Mouse (Mus musculus) T-helper 17 cell (primary cell): ENCODE measurements at regions not wholly inside any gene's neighbourhood (a gene's known extent, or its start where the extent isn't known, plus 50 kb on each side); places are given as distances from the start of the nearest gene placed in this dataset.
"Not testable (repeated sequence)": the region's sequence is repeated elsewhere in the genome, so short reads cannot be mapped to it uniquely, and the experiment has no call there.

ENCODE experiments used
- in situ Hi-C, 2 experiments: fragments of 300-600 bp; cut with MboI, MseI; formaldehyde crosslinking; loops; 1 replicate in 1 of 2; 2 replicates in 1 of 2; pipeline ENCODE4 v1.15.1; 2025; ENCODE audit warnings: high pct_unique_total_duplicates in 2 of 2

DNA sequence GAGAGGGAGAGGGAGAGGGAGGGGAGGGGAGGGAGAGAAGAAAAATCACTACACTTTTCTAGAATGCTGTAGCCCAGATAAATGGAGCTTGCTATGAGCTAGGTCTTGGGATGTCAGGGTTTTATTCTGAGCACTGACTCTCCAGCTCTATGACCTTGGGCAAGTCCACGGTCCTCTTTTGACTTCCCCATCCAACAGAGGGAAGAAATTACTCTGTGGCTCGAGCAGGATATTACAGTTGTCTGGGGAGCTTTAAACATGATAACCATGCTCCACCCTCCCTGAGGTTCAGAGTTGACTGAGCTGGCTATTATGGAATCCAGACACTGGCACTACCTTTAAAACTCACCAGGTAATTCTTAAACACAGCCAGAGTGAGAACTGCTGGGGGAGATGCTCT is 112.6 kb upstream of the Klf4 start:
- in situ Hi-C loops = no loop called here

DNA sequence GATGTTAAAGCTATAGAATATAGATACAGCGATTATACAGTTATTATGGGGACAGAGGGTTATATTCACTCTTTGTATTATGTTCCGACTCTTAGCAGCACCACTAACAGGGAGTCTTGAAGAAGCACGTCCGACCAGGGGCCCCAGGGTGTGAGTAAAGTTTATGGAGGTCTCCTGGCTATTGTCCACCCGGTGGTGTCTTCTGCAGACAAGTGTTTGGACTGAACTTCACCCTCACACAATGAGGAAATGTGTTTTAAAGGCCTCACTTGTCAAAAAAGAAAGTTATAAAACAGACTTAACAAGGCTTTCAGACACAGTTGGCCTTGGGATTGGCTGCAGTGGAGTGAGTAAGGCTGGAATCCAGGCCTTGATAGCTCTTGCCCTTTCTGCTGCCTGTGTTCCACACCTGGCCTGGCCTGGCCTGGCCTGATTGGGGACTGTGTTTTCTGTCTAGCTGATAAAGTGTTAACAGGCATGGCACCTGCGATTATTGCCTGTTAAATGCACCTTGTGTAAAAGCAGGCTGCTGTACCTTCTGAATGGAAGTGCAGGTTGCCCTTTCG is 102.8 kb upstream of the Klf4 start:
- in situ Hi-C loops = no loop called here

DNA sequence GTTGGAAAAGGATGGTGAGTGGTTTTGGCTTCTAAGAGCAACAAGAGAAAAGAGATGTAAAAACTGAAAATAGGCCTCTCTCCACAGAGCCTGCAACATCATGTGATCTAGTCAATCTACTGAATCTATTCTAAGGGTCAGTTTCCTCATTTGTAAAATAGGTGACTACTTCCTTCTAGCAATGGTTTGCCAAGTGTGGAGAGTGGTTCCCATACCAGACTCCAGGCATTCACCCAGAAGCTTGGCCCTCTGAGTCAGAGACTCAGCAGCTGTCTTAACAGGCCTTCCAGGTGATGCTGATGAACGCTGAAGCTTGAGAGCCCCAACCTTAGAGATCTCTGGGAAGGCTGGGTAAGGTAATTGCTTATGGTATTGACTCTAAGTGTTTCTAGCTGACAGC is 98.9 kb upstream of the Klf4 start:
- in situ Hi-C loops = no loop called here

DNA sequence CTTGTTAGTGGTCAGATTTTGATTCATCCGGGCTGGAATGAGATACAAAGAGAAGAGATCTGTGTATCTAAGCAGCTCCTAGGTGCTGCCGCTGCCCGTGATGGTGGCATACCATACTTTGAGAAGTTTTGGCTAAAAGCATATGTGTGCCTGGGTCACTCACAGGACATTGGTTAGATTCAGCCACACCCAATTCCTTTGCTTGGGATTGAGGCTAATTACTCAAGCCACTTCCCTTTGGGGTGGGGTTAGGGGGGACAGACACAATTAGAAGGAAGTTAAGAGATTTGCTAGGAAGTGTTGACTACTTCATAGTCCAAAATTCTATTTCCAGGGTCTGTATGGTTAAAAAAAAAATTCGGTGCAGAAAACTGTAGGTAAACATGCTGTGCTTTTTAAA is 97.9 kb upstream of the Klf4 start:
- in situ Hi-C loops = not testable (repeated sequence)

DNA sequence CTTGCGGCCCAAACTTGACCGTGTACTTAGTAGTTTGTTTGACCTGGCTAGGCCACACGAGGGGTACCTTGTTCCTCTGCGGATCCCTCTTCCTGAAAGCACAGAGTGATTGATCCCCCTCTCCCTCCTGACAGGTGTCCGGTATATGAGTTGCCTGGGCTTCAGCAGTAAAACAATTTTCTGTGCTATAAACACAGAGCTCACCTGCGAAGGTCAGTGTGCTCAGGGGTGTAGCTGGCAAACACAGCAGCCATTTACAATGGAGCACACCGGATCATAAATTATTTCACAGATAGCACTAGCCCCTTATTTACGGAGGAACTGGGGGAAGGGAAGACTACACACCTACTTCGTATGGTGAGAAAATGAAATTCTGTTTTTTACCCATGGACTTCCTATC is 92.5 kb upstream of the Klf4 start:
- in situ Hi-C loops = loop anchor here in 1 of 2 experiments (10.0 kb wide), 1 partner anchor 1720 kb away; no protein-coding TSS in a partner anchor

DNA sequence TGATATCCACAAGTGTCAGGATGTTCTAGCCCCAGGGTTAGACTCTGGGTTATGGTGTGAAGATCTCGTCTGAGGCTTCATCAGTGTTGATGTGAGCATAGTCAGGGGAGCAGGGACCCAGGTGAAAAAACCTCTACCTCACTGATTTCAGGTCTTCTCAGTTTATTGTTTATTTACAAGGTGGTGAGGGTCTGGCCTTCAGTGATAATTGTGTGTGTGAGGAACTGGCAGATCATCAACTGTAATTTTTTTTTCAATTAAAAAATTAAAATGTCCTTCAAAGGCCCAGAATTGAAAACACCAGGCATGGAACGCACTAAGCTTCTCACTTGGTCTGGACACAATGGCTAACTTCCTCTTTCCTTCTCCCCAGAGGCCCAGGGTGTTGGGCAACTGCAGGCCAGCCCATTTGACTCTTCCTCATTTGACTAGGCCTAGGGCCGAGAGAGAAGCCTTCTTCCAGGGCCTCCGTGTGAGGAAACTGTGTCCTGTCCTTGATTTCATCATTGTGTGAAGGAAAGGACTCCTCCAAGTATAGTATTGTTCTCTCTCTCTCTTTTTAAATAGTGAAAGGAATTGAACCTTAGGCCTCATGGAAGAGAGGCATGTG is 91.0 kb upstream of the Klf4 start:
- in situ Hi-C loops = loop anchor here in 1 of 2 experiments (10.0 kb wide), 1 partner anchor 1718 kb away; no protein-coding TSS in a partner anchor

DNA sequence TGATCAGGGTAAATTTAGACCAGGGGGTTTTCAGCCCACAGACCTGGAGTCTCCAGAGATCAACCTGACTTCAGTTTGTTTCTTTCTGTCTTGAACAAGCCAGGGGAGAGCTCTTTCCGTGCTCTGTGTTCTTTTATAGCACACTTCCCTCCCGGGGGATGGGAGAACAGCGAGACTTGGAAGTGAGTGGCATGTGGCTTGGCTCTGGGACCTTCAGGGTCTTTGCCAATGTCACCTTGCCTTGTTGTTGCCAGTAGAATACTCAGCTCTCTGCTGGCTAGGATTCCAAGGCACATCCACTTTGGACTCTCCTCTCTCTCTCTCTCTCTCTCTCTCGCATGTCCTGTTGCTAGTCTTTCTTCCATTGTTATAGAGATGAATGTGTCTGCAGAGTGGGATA is 90.4 kb upstream of the Klf4 start:
- in situ Hi-C loops = loop anchor here in 1 of 2 experiments (10.0 kb wide), 1 partner anchor 1718 kb away; no protein-coding TSS in a partner anchor

DNA sequence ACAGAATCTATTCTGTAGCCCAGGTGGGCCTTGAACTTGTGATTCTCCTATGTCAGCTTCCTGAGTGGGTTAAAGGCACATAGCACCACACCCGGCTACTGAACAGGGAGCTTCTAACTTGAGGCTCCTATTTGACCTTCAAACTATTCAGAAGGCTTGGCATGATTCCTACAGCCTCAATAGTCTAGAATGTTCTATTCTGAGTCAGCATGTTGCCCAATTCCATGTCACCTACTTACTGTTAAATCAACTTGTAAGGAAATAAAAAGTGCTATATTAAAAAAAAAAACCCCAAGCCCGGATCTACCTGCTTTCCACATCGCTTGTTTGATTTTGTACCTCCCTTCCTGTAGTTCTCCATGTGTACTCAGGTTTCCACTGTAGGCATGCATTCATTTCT is 87.6 kb upstream of the Klf4 start:
- in situ Hi-C loops = loop anchor here in 1 of 2 experiments (10.0 kb wide), 1 partner anchor 1715 kb away; no protein-coding TSS in a partner anchor

DNA sequence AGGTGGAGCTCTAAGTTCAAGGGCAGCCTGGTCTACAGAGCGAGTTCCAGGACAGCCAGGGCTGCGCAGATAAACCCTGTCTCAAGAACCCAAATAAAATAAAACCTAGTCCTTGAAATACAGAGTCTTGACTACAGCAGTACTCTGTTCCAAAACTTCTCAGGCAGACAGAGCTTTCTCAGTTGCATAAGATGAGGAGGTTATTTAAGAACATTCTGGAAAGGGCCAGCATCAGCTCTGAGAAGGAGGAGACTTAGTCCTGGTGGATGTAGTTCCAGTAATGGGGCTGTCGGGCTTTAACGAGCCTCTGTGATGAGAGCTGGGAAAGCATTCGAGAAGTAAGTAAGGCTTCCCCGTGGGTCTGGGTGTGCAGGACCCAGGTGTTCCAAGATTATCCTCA is 83.5 kb upstream of the Klf4 start:
- in situ Hi-C loops = no loop called here

DNA sequence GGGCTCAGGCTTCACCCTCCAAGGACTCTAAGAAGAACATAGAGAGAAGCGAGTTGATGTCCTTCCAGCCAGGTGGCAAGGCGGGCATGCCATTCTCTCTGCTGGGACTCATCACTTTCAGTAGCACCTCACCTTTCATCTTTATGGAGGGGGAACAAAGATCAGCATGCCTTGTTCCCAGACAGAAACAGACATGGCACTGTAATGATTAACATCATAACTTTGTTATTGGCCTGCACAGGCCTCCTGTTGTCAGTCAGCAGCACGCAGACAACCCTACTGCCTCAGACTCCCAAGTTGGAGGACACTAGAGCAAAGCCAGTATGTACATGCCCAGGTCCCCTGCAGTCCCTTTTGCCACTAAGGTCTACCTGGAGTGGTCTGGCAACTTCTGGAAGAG is 81.3 kb upstream of the Klf4 start:
- in situ Hi-C loops = no loop called here

DNA sequence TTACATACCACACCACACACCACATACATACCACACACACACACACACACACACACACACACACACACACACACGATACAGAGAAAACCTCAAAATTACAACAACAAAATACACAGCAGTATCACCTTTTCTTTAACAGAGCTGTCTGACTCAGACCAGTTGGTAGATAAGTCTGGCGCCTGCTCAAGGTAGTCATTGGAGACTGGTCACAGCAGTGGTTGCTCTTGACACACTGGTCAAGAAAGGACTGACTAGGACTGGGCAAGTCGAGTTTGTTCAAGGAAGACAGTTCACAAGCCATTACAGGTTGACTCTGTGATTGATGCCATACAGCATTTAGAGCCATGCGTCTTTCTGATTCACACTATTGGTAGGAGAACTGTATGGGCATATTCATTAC is 78.7 kb upstream of the Klf4 start:
- in situ Hi-C loops = no loop called here

DNA sequence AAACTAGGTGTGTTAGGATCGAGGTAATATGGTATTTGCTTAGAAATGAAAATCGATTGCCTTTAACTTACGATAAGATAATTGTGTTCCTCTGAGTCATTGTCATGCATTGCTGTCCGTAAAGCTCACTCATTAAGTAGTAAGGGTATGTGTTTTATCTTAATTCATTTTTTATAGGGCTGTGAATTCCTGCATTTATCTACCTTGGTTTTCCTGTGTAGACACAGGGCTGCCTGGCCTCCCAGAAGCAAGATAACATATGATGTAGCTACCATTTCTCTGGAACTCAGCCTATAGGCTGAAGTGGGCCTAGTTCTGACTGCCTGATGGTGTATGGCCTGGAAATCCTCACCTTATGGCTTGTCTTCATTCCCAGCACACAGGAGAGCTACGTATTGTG is 76.9 kb upstream of the Klf4 start:
- in situ Hi-C loops = no loop called here

DNA sequence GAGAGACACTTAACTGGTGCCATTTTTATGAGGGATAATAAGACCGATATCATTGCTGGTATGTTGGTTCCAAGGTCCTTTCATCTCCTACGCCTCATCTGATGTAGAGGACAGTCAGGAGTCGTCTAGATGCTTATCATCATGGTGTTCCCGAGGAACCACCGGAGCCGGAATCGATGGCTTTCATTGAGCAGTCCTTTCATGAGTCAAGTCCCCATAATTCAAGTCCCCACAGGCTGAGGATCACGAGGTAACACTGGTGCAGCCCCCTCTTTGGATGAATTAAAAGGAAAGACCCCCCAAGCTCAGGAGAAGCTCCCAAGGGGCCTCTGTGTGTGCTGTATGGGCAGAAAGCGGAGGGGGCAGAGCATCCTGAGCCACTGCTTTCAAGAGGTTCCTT is 73.3 kb upstream of the Klf4 start:
- in situ Hi-C loops = no loop called here

DNA sequence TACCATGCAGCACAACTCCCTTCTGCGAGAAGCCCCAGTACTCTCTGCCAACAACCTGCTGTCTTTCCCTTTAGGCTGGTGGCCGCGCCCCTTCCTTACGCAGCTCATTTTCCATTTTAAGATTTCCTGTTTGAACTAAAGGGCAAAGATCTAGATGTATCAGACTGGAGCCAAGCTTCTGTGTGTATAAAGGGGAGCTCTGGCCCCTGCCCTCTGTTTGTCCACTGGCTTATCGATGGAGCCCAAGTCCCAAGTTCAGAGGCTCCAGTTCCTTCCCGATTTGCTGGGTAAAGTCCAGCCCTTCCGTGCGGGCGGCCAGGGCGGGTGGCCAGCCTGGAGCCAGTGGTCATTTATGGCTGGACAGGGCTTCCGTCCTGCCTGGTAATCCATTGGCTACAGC is 72.6 kb upstream of the Klf4 start:
- in situ Hi-C loops = no loop called here

DNA sequence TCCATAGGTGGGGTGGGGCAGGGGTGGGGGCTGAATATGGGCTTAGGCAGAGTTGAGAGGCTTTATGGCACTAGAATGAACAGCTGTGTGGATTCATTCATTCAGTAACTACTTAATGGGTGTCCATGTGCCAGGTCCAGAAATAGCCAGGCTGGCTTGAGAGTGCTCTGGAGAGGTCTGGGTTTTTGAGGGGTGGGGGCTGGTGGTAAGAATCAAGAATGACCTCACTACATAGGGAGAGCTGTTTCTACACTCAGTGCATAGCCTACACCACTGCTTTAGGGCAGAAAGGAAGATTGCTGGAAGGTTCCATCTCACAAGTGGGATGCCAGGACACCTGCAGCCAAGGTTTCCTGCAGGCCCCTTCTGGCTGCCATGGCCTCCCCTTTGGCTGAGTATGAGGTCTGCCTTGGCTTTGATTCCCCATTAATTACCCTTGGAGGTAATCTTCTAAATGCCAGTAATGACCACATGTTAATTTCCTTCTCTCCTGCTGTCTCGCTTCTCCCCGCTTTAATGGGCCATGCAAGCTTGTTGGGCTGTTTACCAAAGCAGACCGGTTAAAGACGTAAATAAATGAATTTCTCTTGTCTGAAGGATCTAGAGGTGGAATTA is 71.7 kb upstream of the Klf4 start:
- in situ Hi-C loops = no loop called here

DNA sequence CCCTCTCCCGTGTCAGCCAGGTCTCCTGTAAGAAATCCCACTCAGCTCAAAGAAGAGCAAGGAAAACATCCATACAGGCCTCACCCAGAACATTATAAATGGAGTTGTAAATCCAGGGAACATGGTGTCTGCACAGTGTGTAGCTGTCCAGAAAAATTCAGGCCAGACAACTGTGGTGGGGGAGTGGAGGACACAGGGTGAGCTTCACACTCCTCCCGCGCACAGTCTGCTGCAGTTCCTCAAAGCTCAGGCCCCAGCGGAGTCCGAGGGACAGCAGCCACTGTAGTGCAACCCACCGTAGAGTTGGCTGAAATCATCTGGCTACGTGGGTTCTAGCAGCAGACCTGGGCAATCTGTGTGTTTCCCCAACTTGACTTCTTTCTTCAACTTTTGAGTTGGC is 62.9 kb upstream of the Klf4 start:
- in situ Hi-C loops = no loop called here

DNA sequence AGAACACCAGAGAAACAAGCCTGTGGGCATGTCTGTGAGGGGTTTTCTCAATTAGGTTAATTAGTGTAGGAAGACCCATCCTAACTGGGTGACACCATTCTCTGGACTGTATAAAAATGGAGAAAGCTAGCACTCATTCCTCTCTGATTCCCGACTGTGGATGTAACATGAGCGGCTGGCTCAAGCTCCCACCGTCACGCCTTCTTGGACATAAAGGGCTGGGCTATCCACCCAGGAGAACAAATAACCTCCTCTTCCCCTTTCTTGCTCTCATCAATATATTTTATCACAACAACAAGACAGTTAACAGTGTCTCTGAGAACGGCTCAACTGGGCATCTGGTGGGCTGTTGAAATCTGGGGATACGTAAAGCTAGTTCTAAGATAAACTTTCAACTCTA is 62.4 kb upstream of the Klf4 start:
- in situ Hi-C loops = no loop called here

DNA sequence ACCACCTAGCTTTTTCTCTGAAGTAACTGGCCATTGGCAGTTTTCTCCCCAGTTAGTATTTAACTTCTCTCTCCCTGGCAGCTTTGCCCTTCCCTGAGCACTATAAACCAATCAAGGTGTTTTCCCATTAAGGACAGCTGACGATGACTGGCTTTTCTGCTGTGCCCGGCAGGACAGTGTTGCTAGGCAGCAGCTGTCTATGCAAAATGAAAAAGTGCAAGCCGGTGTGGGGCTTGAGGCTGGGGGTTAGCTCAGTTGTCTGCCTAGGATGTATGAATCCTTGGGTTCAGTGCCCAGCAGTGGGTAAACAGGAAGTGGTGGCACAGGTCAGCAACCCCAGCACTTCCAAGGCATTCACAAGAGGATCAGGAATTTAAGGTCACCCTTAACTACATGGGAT is 60.9 kb upstream of the Klf4 start:
- in situ Hi-C loops = no loop called here

DNA sequence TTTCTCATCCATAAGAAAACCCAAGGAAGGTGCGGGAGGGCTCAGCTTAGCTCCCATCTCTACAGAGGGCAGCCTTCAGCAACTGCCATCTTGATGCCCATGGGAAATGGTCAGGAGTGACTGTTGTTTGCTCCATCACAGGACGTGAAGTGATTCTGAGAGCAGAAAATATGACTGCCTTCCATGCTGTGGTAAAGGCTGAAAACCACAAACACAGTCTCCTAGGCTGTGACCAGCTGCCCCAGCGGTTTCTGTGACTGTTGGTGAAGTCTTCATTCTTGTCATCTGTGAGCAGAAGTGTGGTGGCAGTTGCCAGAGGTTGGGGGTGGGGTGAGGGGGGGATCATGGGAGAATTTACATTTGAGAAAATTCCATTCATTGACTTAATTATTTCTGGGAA is 53.9 kb upstream of the Klf4 start:
- in situ Hi-C loops = no loop called here

DNA sequence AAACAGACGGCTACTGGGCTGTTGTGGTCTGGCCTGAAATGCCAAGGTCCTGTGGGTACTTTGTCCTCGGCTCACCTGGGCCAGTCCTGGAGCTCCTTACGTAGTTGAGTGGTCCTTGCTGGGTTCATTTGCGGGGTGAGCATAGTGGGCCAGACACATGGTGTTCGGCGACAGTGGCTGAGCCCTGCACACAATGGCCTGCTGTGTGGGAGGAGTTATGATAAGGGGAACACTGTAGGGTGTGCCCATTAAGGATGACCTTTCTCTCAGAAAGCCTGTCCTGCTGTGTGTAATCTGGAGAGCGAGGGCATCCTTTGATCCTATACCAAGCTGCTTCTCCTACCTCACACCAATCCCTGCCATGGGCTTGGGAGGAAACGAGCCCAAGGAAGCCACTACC is 51.3 kb upstream of the Klf4 start:
- in situ Hi-C loops = no loop called here
